Mouse (Mus musculus) thymus, postnatal 10 days (tissue): ENCODE measurements around the gene Mtrr.
"Not testable (repeated sequence)": the region's sequence is repeated elsewhere in the genome, so short reads cannot be mapped to it uniquely, and the experiment has no call there.

Experiments
- DNase-seq, 2 experiments: peaks; one replicate each; pipeline ENCODE4 v3.0.0; 2021; ENCODE audit warnings: low spot score in 2 of 2

Gene Mtrr

DNA sequence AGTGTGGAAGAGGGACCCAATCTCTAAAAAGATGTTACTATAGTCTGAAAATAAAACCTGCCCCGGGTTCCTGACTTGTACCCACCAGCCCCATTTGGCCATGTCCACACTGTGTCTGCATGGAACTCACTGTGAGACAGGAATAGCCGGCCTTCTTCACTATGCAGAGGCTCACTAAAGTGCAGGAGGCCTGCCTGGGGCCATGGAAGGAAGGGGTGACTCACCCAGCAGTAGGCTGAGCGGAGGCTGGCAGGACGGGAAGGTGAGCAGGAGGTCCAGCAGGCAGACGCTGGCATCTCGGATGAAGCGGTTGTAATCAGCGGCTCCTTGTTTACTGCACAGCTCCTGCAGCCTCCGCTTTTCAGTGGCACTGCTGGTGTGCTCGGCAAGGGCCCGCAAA is 13.4 kb downstream of the Mtrr start:
- DNase-seq = no peak

DNA sequence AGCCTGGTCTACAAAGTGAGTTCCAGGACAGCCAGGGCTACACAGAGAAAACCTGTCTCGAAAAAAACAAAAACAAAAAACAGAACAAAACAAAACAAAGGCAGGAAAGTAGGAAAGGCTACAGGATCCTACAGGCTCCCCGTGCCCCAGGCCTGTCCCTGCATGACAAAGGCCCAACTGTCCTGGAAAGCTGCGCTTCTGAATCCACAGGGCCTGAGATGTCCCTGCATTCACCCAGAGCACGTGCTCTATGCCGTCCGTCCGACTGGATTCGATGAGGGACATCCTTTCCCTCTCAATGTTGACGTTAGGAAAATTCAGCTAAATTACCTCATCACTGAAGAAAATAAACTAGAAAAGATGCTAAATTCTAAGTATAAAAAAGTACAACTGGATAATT is 13.8 kb downstream of the Mtrr start:
- DNase-seq = no peak

DNA sequence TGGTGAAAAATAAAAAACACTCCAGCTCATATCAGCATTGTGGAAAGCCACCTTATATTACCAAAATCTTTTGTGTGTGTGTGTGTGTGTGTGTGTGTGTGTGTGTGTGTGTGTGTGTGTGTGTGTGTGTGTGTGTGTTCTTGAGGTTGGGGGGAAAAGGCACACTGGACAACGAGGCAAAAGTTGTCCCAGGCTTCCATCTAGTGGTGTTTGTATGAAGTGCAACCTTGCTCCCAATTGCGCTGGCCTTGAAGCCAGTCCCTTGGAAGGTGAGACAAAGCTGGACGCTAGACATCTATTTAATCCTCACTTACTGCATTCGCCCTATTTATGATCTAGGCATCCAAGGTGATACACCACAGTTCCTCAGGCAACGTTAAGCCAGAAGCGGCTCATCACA is 28.6 kb downstream of the Mtrr start:
- not testable (repeated sequence) for DNase-seq
